Mouse (Mus musculus): ENCODE data around the gene Avpr1b.

DNA sequence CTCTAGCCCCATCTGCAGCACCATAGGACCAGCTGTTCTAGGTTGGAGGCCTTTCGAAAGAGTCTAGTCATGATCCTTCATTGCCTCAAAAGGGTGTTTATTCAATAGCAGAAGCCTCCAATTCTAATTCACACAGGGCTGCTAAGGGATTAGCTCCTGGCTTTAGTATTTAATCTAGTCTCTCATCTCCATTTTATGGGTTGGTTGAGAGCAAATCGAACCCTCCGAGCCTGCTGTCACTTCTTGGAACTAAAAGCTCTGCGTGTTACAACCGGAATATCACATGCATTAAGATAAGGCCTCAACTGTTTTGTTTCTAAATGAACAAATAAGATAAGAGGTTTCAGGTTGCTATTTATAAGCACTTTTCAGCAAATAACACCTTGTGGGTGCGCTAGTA lies 29.3 kb upstream of the Avpr1b start:
- no peak for TF ChIP-seq CTCF (IDR thresholded peaks at IDR 0.05; ENCODE audit: extremely low read depth, insufficient read length, insufficient replicate concordance, low read depth, low read length)
- no peak for TF ChIP-seq POLR2A (IDR thresholded peaks at IDR 0.05; ENCODE audit: low read depth, low read length)

All from small intestine, adult 2 months (tissue).